Mouse (Mus musculus): Measurements from ENCODE around the gene Rsu1. TPM values are rescaled to one million over a fixed set of nuclear protein-coding genes. Genes with fewer than 3 reads are reported as not detected.
"Not testable (repeated sequence)": the region's sequence is repeated elsewhere in the genome, so short reads cannot be mapped to it uniquely, and the experiment has no call there.

The Rsu1 gene
- total RNA-seq, 2 experiments from 2014 or later: 65.6 to 68.9 TPM

DNA sequence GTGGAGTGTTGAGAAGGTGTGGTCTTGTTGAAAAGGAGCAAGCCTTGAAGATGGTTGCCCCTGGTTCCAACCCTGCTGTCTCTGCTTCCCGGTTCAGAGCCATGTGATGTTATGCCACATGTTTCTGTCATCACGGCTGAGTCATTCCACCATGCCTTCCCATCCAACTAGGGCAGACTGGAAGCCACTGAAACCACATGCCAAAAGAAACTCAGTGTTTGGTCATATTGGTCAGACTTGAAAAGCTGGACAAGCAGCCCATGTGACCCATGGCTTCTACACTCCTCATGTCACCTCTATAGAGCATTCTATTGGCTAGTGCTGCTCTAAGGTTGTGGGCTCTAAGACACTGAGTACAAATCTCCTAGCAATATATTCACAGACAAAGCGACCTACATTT, 41.5 kb downstream of the Rsu1 start:
- DNase-seq (ENCODE audit: low spot score in 2 of 2): no peak

DNA sequence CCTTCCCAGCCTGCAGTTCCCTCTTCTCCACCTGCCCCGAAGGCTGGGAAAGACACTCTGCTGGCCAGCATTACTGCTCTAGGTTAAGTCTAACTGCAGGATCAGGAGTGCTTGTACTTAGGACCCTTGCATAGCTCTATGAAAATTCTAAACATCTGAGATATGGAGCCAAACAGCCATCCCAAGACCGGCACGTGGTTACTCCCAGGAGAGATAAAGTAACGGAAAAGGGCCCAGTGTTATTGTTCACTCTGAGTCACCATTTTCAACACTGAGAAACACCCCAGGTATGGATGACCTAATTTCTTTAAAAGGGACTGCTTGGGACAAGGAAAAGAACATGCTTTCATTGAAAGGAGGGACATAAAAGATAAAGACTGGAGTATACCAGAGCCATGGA, 45.2 kb downstream of the Rsu1 start:
- no peak for DNase-seq (ENCODE audit: low spot score in 2 of 2)

DNA sequence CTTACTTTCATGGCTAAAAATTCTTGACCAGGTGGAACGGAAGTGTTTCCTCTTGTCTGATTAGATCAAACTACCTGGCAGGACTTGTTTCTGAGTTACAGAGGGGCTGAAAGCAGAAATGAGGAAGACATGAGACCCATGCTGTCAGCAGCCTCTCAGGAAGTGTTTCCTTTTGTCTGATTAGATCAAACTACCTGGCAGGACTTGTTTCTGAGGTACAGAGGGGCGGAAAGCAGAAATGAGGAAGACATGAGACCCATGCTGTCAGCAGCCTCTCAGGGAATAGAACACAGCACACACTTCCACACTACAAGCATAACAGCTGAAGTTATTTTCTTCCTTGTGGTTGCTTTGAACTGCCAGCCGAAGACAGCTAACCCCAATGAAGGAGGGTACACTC, 46.7 kb downstream of the Rsu1 start:
- no peak for DNase-seq (ENCODE audit: low spot score in 2 of 2)

DNA sequence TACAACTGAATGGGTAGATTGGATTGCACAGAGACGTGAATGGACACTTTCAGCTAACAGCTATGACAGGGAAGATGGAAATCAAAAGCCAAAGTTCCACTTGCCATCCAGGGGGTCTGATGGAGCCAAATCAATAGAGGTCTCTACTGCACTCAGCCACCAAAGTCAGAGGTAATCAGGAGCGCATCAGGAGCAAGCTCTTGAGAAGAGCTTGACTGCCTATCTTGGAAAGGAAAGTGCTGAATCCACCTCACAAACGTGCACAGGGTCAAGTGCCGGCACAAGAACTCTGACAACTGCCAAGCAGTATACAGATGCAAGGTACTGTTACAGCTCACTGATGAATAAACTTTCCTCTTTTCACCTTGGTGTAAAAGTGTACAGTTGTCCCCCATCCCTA, 47.8 kb downstream of the Rsu1 start:
- DNase-seq (ENCODE audit: low spot score in 2 of 2): no peak

DNA sequence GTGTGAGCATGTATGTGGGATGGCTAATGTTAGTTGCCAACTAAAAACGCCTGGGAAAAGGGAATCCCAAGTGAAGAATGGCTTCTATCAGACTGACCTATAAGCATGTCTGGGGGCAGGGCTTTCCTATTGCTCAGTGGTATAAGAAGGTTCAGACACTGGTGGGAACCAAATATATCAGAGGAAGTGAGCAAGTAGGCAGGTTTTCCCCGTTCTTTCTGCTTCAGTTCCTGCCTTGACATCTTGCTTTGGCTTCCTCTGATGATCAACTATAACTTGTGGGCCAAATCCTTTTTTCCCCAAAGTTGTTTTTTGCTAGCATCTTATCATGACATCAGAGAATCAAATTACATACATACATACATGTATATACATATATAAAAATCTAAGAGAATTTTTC, 51.1 kb downstream of the Rsu1 start:
- DNase-seq (ENCODE audit: low spot score in 2 of 2): no peak

DNA sequence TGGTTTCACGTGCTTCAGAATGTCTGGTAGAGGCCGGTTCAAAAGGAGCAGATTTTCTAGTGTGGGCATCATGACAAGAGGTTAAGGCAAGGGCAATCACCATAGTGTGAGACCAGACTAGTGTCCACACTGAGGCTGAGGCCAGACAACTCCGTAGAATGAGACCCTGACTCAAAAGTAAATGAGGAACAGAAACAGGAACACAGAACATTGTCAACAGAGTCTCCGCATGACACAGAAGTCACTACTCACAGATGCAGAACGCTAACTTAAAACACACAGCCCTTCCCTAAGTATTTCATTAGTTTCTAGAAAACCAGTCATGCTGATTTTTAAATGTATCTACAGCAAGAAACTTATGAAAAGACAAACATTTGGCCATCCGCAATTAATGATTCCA, 53.1 kb downstream of the Rsu1 start:
- DNase-seq (ENCODE audit: low spot score in 2 of 2): no peak

DNA sequence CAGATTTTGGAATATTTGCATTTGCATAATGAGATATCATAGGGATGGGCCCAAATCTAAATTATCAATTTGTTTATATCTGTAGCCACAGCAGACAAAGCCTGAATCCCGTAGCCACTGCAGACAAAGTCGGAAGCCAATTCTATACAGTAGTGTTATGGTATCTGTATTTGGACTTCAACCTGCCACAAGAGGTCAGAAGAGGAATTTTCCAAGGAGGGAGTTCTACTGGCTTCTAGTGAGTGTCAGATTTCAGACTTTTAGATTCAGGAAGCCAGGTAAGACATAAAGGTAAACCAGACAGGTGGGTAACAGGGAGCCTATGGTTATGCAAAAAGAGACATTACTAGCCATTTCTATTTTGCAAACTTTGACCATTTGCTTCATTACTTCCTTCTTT, 64.4 kb downstream of the Rsu1 start:
- no peak for DNase-seq (ENCODE audit: low spot score in 2 of 2)

DNA sequence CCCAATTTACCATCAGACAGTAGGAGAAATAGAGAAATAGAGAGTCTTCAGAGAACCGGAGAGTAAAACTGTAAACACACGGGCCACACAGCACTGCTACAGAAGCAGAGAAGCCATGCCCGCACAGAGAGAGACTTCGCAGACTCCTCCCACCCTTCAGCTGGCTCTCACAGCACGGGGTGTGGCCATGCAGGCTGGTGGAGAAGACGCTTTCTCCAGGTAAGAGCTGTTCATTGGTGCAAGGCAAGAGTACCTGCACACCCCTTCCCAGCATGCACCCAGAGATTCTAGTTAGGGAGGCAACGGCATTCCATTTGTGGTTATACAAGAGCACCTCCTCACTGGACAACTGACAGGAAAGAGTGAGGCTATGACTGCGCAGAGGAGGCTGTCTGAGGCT, 64.8 kb downstream of the Rsu1 start:
- DNase-seq (ENCODE audit: low spot score in 2 of 2): no peak

DNA sequence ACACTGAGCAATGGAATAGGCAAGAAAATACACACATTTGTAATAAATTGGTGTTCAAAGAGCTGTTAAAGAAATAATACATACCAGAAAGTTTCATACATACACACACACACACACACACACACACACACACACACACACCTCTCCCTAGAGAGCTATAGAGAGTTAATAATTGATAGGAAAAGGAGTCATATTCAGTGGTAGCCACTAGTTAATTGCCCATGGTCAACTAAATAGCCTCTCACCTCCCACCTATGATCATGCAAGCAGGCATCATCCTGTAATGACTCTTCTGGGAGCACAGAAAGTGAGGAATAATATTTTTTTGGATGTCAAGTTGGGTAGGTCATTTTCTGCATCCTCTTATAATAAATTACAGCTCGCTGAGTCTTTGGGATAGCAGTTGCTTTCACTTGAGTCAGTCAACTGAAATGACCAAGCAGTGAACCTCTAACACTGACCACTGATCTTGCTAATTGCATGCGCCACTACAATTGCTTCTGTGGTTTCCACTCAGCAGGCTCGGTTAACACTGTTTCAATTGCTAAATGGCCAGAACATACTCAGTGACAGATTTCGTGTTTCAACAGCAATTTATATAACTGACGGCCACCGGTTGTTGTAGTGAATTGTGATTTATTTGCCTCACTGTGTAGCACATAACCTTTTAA, 68.3 kb downstream of the Rsu1 start:
- no peak for DNase-seq (ENCODE audit: low spot score in 2 of 2)

DNA sequence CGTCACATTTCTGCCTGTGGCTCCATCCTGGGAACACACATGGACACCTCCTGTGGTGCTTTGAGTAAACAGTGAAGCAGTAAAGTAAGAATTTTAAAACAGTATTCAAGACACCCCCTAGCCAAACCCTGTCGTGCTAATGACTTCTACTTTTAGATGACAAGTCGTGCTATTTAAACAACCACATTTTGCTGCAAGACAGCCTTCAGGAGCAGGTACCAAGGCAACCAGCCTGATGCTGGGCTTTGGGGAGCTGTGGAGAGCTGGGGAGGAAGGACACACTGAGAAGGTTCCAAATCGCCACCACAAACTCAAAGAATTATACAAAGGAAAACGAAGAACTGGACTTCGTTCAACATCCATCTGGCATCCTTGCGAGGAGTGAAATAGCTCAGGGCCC, 71.5 kb downstream of the Rsu1 start:
- no peak for DNase-seq (ENCODE audit: low spot score in 2 of 2)

DNA sequence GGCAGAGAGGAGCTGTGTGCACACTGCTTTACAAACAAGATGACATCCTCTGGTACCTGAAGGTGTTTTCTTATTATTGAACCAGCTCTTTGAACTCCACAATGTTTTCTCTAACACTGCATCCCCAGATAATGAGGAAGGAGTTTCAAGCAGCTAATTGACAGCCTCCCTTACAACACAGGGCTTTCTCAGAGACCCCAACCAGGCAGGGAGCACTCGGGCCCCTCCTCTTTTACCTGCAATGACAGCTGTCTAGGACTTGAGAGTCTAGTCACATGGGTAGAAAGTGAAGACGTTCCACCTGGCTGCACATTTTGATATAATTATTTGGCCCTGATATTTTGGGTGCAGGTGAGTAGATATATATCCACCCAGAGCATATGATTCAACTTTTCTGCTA, 72.2 kb downstream of the Rsu1 start:
- no peak for DNase-seq (ENCODE audit: low spot score in 2 of 2)

DNA sequence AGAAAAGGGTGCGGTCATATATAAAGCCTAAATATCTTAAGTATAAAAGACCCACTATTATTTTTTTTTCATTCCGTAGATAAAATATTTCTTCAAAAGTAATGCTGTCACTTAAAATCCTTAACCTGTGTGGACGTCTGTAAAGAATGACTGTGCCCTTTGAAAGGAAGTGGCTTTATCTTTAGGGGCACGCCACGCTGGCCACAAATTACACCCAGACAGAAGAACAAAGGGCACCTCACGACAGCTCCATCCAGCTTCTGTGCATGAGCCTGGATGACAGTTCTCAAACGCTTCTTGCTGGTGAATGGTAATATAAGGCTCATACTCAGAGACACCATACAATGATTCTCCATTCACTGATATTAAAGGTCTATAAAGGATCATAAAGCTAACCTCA, 75.7 kb downstream of the Rsu1 start:
- DNase-seq (ENCODE audit: low spot score in 2 of 2): no peak

DNA sequence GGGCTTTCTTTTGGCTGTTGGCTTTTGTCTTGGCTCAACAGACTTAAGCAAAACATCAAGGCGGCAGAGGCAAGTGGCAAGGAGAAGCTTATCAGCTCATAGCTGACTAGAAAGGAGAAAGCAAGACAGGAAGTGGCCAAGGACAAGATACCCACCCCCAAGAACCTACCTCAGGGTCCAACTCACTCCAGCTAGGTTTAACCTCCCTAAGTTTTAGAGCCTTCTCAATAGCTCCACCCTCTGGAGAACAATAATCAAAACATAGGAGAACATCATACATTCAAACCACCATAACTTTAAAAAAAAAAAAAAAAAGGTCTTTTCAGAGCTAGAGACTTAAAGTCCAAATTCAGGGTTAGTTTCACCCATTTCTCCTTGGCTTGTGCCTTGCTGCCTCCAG, 79.1 kb downstream of the Rsu1 start:
- no peak for DNase-seq (ENCODE audit: low spot score in 2 of 2)

DNA sequence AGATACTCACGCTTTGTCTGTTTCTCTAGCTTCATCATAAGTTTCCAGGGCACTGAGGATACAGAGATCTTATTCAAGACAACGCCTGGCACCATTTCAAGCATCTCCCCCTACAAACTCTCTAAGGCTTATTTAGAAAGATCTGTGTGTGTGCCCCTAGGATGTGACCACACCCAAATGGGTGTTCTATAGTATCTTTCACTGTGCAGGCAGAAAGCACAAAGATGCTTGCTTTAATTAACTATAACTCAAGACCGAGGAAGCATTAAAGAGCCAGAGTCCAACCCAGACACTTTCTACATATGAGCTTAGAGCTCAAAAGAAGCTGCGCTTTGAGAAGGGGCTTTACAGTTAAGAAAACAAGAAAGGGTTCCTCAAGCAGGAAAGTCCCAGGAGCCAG, 80.4 kb downstream of the Rsu1 start:
- DNase-seq (ENCODE audit: low spot score in 2 of 2): no peak

DNA sequence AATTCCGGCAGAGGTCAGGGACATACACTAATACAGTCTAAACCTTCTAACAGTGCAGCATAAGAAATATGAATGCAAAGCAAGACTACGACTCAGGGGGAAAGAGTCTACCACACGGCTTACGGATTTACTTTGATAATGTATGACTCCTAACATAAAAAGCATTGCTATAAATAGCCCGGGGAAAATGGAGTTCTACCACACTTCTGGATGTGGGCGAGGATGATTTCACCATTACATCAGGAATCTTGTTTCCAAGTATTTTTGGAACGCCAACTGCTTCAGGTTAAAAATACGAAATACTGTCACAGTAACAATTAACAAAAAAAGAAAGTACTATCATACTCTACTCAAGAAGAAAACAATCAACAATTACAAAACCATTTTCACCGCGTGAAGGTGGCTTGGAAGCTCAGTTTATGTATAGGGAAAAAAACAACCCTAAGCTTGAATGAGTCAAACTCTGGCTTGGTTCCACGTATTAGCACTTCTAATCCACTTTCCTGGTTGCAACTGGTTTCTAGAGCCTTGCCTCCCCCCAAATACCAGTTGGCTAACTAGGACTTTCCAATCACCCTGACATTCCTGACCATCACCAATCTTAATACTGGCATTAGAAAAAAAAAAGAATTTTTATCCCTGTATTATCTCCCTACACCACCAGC, 82.3 kb downstream of the Rsu1 start:
- DNase-seq (ENCODE audit: low spot score in 2 of 2): no peak

DNA sequence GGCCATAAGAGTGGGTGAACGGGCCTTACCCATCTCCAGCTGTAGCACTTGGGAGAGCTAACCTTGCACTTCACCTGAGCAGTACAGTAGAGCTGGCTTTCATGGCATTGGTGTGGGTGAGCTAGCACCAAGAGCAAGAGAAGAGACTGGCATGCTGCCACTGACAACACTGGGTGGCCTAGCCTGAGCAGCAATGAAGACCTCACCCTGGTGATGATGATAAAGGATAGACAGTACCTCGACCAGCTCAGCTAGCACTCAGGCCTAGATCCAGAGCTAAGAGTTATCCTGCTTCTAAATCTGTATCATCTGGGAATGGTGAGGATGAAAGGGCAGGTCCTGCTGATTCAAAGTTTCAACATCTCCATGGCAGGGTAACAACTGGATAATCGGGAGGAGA, 88.1 kb downstream of the Rsu1 start:
- no peak for DNase-seq (ENCODE audit: low spot score in 2 of 2)

DNA sequence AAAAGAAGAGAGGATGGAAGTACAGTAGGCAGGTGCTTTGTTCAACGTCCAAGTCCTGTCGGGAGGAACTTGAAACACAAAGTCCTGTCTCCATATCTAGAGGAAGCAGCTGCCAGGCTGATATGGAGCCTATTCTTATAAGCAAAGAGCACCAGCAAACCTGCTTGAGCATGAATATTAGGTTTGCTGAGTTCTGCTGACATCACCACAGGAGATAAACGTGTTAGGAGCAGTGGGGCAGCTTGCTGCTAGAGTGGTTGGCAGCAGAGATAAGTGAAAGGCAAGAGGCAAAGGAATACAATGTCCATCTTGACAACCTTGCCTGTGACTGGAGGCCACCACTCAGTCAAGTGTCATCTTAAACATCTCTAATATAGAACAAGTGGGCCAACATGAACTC, 89.3 kb downstream of the Rsu1 start:
- not testable (repeated sequence) for DNase-seq (ENCODE audit: low spot score in 2 of 2)

DNA sequence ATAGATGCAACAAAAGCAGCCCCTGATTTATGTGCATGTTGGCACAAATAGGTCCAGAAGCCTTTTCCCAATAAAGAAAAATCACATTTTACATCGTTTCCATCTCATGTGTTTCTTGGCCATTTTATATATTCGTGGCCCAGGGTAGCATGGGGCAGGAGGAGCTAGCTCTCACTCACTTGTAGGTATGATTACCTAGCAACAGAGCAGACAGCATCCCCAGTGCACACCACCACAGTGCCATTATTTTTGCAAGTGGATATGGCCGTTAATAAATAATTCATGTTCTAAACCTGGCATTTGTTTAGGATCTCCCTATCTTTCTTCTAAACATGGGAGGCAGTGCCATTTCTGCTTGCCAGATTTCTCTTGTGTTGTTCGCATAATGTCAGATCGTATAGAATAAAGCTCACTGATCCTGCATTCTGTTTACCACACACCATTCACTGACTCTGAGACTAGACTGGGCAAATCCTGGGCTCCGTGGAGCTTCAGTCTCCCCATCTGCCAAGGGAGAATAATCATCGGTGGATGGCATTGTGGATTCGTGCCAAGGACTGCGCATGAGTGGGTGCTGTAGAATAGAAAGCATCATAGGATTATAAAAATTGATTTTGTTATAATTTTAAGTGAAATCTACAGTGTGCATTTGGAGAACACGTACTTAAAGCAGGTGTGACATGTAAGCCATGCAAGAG, 93.4 kb downstream of the Rsu1 start:
- no peak for DNase-seq (ENCODE audit: low spot score in 2 of 2)

DNA sequence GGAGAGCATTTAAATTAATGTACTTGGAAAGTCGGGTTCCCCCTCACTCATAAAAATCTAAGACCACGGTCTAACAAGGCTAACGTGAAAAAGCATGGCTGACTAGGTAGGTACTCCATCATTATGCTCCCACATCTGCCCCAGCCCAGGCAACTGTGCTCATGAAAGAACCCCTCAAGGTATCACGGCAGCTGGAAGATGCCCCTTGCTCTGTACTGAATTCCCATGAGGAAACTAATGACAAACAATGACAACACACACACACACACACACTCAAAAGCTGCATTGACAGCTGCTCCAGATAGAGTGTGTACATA, 95.0 kb downstream of the Rsu1 start:
- DNase-seq (ENCODE audit: low spot score in 2 of 2): no peak

DNA sequence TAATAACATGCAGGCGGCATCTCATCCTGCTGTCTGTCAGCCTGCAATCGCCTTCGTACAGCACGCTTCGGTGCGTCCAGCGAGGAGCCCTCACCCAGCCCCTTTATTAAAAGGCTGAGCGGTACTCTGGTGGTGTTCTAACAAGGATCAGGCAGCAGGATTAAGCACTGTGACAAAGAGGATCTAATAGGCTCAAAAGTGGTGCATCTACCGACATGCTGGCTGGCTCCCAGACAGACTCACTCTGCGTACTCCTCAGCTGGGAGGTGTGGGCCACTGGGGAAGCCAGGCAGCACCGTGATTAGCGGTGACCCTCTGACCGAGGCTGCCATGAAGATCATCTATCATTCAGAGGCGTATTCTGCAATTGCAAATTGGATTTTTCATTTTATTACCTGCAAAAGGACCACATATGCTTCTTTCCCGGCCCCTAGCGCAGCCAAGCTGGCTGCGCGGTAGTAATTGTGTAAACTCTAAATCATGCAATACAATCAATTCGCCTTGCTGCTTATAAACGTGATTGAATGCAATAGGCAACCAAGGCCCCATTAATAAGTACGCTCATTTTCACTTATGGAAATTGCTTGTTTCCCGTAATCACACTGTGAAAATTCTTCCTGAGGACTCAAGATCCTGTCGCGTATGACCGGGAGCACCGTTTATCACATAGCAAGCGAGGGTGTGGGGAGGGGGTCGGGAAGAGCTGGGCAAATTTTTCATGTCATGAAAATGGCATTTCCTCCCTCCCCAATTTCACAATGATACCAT, 95.5 kb downstream of the Rsu1 start:
- DNase-seq (ENCODE audit: low spot score in 2 of 2): no peak

DNA sequence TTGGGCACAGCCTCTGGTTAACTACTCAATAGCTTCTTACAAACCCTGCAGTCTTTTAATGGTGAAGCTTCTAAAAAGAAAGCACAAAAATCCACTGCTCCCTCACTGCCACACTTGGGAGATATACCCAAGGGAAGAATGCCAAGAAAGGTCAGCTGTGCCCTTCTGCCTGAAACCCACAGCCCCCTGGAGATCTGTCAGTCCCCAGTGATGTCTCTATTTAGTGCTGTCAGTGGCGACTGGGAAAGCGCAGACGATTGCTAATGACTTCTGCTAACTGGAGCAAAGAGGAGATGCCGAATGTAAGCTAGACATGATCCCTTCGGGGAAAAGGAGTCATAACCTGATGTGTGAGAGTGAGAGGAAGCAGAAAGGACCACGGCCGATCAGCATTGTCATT, 96.8 kb downstream of the Rsu1 start:
- DNase-seq (ENCODE audit: low spot score in 2 of 2): no peak

DNA sequence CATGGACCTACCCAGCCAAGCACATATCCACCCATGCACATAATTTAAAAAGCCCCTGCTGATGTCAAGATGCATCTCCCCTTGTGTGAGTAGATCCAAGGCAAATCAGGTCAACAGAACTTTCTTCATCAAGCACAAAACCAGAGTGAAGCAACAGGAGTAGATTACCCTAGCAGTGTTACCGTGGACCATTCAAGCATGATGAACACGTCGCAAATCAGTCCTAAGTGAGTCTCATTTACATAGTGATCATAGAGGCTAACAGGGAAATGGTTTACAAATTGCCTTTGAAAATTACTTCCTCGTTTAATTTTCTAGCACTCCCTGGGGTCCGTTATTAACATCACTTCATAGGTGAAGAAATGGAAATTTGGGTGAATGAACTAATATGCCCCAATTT, 100.6 kb downstream of the Rsu1 start:
- no peak for DNase-seq (ENCODE audit: low spot score in 2 of 2)

Data from adrenal gland, adult 18-20 months (tissue).